Mouse (Mus musculus) frontal cortex, postnatal 14 days (tissue): Measurements from ENCODE around the gene Ccdc57.
"Not testable (repeated sequence)": the region's sequence is repeated elsewhere in the genome, so short reads cannot be mapped to it uniquely, and the experiment has no call there.

Source experiments
- DNase-seq, 2 experiments: peaks; one replicate each; pipeline ENCODE4 v3.0.0; 2022; ENCODE audit warnings: low spot score in 2 of 2

Ccdc57 gene

DNA sequence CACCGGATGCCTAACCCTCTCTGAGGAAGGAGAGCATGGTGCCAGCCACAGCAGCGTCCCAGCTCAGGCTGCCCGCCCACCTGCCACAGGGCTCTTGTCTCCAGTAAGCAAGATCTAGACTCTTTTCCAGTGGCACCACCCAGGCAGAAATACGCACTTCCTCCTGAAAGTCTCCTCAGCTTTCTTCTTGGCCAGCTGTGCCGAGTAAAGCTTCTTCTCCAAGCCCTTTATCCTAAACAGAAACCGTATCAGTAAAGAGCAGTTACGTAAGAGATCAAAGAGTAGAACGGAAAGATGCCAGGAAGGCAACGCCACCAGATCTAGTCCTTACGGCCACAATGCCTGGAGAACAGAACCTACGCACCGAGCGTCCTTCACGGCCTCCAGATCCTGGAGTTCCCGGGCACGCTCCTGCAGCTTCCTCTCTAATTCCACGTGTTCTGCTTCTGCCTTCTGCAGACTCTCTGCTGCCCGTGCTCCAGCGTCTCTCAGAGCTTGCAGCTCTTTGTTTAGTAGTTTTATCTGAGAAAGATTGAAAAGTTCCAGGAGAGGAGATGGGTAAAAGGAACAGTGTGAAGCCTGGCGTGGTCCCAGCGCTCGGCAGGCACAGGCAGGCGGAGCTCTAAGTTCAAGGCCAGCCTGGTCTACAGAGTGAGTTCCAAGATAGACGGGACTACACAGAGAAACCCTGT is 29.4 kb downstream of the Ccdc57 start:
- no peak for DNase-seq

- DNase-seq, result no peak
Observed at GRCm38 (mm10) chr11:120902487-120903142, 30.1 kb downstream of the Ccdc57 start.

GRCm38 (mm10) chr11:120901729-120902486 is 30.8 kb downstream of the Ccdc57 start:
- DNase-seq, result no peak

DNA sequence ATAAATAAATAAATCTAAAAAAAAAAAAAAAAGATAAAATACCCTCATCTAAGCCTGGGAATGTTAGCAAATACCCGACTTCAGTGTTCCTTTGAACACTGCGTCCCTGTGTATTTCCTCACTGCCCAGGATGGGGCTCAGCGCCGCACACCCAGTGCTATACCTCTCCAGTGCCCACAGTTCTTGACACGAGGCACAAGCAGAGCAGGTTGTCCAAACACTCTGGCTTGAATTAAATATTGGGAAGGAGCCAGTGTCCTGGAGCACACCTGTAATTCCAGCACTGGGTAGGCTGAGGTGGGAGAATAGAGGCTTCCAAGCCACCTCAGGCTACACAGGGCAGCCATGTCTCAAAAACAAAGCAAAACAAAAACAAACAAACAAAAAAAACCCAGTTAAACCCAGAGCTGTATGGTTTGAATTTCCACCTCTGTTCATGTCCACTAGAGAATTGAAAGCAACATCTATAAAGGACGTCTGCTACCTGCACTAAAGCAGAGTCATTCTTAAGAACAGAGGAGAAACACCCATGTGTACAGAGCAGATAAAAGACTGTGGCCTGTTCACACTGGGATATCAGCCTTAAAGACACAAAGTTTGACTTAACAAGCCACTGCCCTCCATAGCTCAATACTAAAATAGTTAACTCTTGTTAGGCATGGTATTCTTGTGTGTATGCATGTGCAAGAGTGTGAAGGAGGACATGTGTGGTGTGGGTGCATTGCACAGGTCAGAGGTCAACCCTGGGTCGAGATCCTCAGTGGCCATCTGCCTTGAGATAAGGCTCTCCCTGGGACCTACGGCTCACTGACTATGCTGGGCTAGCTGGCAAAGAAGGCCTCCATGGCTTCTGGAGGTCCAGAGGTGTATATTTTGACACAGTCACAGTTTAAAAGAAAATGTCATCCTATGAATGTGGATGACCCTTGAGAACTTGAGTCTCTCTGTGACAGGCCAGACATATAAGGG is 32.1 kb downstream of the Ccdc57 start:
- DNase-seq, result no peak

DNA sequence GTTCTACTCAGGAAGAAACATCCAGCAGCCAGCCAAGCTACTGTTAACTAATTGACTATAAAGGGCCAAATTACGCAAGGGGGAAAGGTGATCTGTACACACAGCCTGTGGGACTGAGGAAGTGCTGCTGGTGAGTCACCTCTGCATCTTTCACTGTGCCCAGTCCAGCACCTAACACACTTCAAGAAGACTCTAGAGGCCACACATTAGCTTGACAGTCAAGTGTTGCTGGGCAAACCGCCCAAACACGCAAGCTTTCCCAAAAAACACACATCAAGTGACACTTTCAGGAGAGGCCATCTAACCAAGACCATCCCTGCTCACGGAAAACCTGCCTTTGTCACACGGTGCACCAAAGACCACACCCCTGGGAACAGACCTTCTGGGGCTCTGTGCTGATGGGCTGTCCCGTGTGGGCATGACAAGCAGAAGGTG is 34.5 kb downstream of the Ccdc57 start:
- no peak for DNase-seq

DNA sequence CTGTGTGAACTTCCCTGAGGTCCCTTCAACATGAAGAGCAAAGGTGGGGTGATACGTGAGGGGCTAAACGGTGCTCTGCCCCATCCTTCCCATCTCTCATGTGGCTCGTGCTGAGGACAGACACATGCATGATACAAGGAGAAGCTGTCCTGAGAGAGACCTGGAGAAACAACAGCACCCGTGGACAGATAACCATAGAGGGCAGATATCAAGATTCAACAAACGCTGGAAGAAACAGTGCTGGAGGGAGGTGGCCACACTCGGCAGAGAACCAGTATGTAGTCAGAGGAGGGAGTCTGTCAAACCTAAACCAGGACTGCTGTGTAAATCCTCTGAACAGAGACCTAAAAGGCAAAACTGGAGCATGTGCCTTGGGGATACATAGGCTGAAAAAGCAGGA is 37.2 kb downstream of the Ccdc57 start:
- no peak for DNase-seq

GRCm38 (mm10) chr11:120894397-120894796 is 38.3 kb downstream of the Ccdc57 start:
- no peak for DNase-seq

GRCm38 (mm10) chr11:120889216-120889615 is 43.5 kb downstream of the Ccdc57 start:
- no peak for DNase-seq

DNA sequence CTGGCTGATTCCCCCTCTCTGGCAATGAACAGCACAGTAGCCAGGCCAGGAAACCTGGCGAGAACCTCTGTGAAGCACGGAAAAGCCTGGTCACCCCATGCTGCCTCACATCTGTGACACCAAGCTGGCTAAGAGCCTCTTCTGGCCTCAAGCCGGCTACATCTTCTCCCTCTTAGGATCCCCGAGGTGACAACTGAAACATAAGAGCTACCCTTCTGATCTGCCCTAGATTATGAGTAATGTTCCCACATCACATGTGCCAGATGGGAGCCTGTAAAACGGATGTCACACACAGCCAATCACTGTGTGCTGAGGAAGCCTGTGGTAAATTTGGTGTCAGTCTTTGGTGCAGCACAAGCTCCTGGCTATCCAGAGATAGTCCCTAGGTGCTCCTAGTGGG is 44.0 kb downstream of the Ccdc57 start:
- DNase-seq, result no peak

- DNase-seq, result no peak
Observed at GRCm38 (mm10) chr11:120887502-120887901, 45.2 kb downstream of the Ccdc57 start.

DNA sequence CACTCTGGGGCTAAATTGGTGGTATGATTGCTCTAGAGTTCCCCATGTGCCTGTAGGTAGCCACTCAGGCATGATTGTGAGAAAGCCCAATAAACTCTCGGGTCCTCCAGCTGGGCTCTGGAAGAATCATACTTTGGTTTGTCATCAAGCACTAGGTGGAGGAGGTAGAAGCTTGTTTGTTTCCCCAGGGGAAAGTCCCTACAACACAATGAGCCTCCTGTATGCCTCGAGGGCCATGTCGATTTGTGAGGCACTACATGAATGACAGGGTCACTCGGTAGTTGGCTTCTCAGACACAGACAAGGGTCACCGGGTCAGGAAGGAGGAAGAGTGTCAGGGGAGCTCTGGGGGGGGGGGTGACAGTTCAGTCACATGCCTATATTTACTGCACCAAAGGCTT is 46.2 kb downstream of the Ccdc57 start:
- DNase-seq, result no peak

DNA sequence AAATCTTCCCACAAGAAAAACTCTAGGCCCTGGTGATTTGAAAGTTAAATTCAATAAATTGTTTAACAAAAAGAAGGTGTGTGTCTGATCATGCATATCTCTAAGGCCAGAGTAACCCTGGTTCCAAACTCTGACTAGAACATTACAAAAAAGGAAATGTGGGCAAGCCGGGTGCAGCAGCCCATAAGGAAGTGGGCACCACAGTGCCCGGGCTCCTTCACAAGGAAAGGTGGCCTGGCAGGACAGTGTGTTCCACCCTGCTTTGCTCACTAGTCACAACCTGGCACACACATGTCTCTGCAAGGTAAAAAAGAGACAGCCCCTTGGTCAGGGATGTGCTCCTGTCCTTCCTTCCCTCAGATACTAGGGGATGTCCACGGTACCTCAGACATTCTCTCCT is 49.1 kb downstream of the Ccdc57 start:
- DNase-seq, result no peak

DNA sequence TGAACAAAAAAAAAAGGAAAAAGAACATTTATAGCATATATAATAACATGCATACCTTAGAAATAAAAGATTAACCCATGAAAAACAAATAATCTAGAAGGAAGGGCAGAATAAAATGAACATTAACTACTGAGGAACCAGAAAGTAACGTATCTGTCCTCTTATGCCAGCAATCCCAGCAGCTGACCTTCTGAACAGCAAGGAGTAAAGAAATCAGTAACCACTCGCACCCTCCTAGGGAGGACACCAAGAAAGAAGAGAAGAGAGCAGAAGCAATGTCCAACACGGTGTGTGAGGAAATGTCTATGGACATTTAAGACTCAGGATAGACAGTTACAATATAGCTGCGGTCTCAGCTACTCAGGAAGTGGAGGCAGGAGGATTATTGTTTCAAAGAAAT is 49.7 kb downstream of the Ccdc57 start:
- DNase-seq, result no peak

GRCm38 (mm10) chr11:120873206-120873605 is 59.5 kb downstream of the Ccdc57 start:
- DNase-seq, result no peak

DNA sequence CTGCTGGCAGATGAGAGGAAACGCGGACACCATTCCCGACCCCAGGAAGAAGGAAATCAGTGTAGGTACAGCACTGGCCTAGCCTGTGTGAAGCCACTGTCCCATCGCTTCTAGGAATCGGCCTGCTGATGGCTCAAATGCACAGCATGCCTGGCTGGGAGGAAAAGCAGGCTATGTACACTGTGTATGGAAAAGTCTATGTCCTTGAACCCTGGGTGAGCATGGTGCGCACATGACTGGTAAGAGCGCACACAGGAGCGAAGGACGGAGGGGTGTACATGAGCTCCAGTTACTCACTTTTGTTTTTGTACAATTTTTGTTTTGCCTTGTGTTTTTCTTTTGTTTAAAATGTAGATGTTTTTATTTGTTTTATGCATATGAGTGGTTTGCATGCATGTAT is 61.2 kb downstream of the Ccdc57 start:
- no peak for DNase-seq

DNA sequence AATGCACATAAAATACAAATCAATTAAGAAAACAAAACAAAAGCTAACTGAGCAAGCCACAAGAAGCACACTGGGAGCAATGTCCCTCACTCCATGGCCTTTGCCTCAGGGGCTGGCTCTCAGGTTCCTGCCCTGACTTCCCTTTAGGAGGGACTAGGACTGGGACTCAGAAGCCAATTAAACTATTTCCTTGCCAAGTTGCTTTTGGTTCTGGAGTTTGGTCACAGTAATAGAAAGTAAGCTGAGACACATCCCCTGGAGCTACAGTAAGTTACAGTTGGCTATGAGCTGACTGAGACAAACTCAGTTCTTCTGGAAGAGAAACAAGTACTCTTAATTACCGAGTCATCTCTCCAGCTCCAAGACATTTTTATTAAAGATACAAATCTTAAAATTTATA is 66.9 kb downstream of the Ccdc57 start:
- DNase-seq, result no peak

DNA sequence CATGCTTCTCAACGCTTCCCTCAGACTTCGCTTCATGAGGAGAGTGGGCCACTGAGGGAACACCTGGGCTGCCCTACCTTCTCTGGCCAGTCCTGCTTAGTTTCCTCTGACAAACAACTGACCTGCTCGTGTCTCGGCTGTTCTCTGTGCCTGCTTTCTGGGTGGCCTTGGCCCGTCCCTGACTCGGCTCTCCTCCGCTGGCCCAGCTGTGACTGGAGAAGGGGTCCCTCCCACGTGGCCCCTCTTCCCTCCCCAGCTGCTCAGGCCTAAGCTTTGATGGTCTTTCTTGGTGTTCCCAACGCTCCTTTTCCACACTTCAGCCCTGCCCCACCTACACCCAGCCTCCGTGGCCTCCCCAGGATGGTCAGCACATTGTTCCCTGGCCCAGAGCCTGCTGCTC is 69.9 kb downstream of the Ccdc57 start:
- DNase-seq, result no peak

GRCm38 (mm10) chr11:120855938-120856337 is 76.7 kb downstream of the Ccdc57 start:
- DNase-seq, result not testable (repeated sequence)

- no peak for DNase-seq
Observed at GRCm38 (mm10) chr11:120853788-120854187, 78.9 kb downstream of the Ccdc57 start.

DNA sequence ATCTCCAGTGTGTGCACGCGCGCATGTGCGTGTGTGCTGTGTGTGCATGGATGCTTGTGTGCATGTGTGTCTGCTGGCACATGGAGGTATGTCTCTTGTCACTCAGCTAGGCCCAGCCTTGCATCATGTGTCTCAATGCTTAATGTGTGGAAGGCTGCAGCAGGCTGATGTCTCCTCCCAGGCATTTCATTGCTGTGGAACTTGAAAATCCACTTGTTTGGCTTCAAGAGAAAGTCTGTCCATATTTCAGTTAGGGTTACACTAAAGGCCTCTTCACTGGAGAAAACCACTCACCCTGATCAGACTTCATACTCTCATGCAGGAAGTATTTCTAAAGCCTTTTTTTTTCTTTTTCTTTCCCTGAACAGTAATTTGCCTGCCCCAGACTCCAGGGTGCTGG is 79.5 kb downstream of the Ccdc57 start:
- no peak for DNase-seq

- DNase-seq, result no peak
Observed at GRCm38 (mm10) chr11:120852083-120852935, 80.4 kb downstream of the Ccdc57 start.
